Mouse (Mus musculus) myocyte (in vitro differentiated cells): ENCODE measurements around the gene Mrpl52. TPM values are rescaled to one million over a fixed set of nuclear protein-coding genes. Genes with fewer than 3 reads are reported as not detected.

Source experiments
- H3K27me3 ChIP-seq: one replicate; pipeline ENCODE4 v1.6.1; 2011; ENCODE audit not compliant: control insufficient read depth, insufficient read depth, insufficient read length
- H3K36me3 ChIP-seq: one replicate; pipeline ENCODE4 v1.6.1; 2011; ENCODE audit not compliant: control insufficient read depth, insufficient read depth
- H3K4me2 ChIP-seq: one replicate; pipeline ENCODE4 v1.6.1; 2011; ENCODE audit warnings: low read depth, control low read depth
- H3K4me3 ChIP-seq: one replicate; pipeline ENCODE4 v1.5.1; 2011; ENCODE audit warnings: mild to moderate bottlenecking, control low read depth, moderate library complexity
- H3K79me2 ChIP-seq: one replicate; pipeline ENCODE4 v1.6.1; 2011; ENCODE audit not compliant: control insufficient read depth, insufficient read depth
- H3ac ChIP-seq: one replicate; pipeline ENCODE4 v1.6.1; 2011; ENCODE audit not compliant: control insufficient read depth, insufficient read length
- CEBPB ChIP-seq: IDR thresholded peaks from 2 replicates; pipeline ENCODE4 v1.6.1; 2011; ENCODE audit warnings: mild to moderate bottlenecking, moderate library complexity; ENCODE audit not compliant: poor library complexity, insufficient read depth, severe bottlenecking
- E2F4 ChIP-seq: IDR thresholded peaks from one replicate; pipeline ENCODE4 v1.6.1; 2011; ENCODE audit warnings: mild to moderate bottlenecking, control low read depth, moderate library complexity; ENCODE audit not compliant: insufficient read depth
- MAX ChIP-seq: IDR thresholded peaks from one replicate; pipeline ENCODE4 v1.6.1; 2011; ENCODE audit warnings: low read depth, mild to moderate bottlenecking, control low read depth
- MYOD1 ChIP-seq, 3 experiments: IDR thresholded peaks; one replicate each; pipeline ENCODE4 v1.6.1; 2011; ENCODE audit warnings: control low read depth in 2 of 3, low read depth in 2 of 3, mild to moderate bottlenecking in 2 of 3, moderate library complexity in 1 of 3; ENCODE audit not compliant: insufficient read length in 2 of 3, control insufficient read depth in 1 of 3
- MYOG ChIP-seq, 3 experiments: IDR thresholded peaks; one replicate each; pipeline ENCODE4 v1.6.1; 2011; ENCODE audit warnings: control low read depth in 2 of 3, low read depth in 2 of 3, mild to moderate bottlenecking in 2 of 3; ENCODE audit not compliant: insufficient read length in 2 of 3, control insufficient read depth in 1 of 3, insufficient read depth in 1 of 3
- POLR2A ChIP-seq: IDR thresholded peaks from one replicate; pipeline ENCODE4 v1.6.1; 2011; ENCODE audit warnings: low read depth, mild to moderate bottlenecking, control low read depth, moderate library complexity; ENCODE audit not compliant: insufficient read length
- POLR2AphosphoS2 ChIP-seq: IDR thresholded peaks from one replicate; pipeline ENCODE4 v1.6.1; 2011; ENCODE audit warnings: low read depth, control low read depth; ENCODE audit not compliant: insufficient read length
- REST ChIP-seq: IDR thresholded peaks from one replicate; pipeline ENCODE4 v1.6.1; 2011; ENCODE audit warnings: mild to moderate bottlenecking, control low read depth, moderate library complexity; ENCODE audit not compliant: insufficient read depth, insufficient read length
- SRF ChIP-seq: IDR thresholded peaks from one replicate; pipeline ENCODE4 v1.6.1; 2011; ENCODE audit warnings: low read depth; ENCODE audit not compliant: control insufficient read depth, insufficient read length
- TCF12 ChIP-seq: IDR thresholded peaks from one replicate; pipeline ENCODE4 v1.6.1; 2011; ENCODE audit warnings: mild to moderate bottlenecking, control low read depth; ENCODE audit not compliant: poor library complexity, insufficient read depth, severe bottlenecking
- TCF3 ChIP-seq: IDR thresholded peaks from one replicate; pipeline ENCODE4 v1.6.1; 2011; ENCODE audit warnings: low read depth, control low read depth; ENCODE audit not compliant: insufficient read length
- USF1 ChIP-seq: IDR thresholded peaks from one replicate; pipeline ENCODE4 v1.6.1; 2011; ENCODE audit warnings: low read depth, mild to moderate bottlenecking, control low read depth, moderate library complexity
- polyA plus RNA-seq: library from polyadenylated mRNA; unstranded; fragments of >200 nt; fragmentation: generic; extraction: Trizol; gene quantifications from one replicate; pipeline ENCODE4 v1.2.1, GENCODE M21; 2012; ENCODE audit warnings: missing spikeins

Gene Mrpl52
- polyA plus RNA-seq, 1 experiment: 483 TPM

DNA sequence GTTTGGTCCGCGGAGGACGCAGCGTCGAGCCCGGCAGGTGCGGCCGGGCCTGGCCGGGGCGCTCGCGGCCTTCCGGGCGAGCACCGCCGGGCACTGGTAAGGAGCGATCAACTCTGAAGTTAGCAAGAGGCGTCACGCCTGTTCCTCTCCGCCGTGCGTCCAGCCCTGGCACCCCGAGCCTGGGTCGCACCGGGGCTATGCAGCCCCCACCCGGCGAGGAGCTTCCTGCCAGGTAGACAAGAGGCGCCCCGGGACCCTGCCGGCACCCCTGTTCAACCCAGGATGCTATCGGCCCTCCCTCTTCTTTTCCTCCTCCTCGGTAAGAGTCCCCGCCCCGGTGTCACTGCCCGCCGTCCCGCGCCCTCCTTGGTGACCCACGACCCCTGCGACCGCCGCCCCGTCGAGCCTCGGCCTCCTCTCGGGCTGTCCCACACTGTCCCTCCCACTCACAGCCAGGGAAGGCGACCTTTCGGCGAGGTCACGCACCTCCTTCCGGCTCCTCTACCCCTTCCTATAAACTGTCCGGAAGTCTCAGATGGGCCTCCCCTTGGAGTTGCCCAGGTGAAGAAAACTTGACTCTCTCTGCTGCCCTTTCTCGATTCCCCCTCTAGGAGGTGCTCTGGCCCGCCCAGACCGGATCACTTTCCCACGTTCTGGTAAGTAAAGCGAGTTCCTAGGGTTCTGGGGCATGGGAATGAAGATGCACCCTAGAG lies 37.7 kb downstream of the Mrpl52 start:
- TF ChIP-seq REST: no peak
- TF ChIP-seq POLR2A: peak; percentile 32
- no peak for TF ChIP-seq SRF
- TF ChIP-seq E2F4: no peak
- TF ChIP-seq TCF3: no peak
- TF ChIP-seq CEBPB: no peak
- Histone ChIP-seq H3K27me3 (no peaks in the 10 kb centered on the region), H3K4me2 (peak overlapping the region; percentile 71), H3K36me3 (peaks cover 15% of the 10 kb centered on the region), H3K4me3 (peak overlapping the region; percentile 33), H3ac (peak overlapping the region; percentile 30), H3K79me2 (peaks cover 6% of the 10 kb centered on the region)

GRCm38 (mm10) chr14:54471467-54471866 lies 44.8 kb downstream of the Mrpl52 start:
- Histone ChIP-seq H3ac (no peak overlapping the region), H3K79me2 (no peaks in the 10 kb centered on the region), H3K27me3 (no peaks in the 10 kb centered on the region), H3K4me3 (no peak overlapping the region), H3K36me3 (peaks cover 11% of the 10 kb centered on the region), H3K4me2 (no peak overlapping the region)
- no peak for TF ChIP-seq POLR2AphosphoS2

- Histone ChIP-seq H3K4me3 (no peak overlapping the region), H3K4me2 (no peak overlapping the region), H3ac (no peak overlapping the region), H3K79me2 (no peaks in the 10 kb centered on the region), H3K36me3 (peaks cover 3% of the 10 kb centered on the region), H3K27me3 (no peaks in the 10 kb centered on the region)
- TF ChIP-seq MAX: no peak
- peak; percentile 25 for TF ChIP-seq POLR2AphosphoS2
Observed at GRCm38 (mm10) chr14:54472671-54473070, 46.0 kb downstream of the Mrpl52 start.

DNA sequence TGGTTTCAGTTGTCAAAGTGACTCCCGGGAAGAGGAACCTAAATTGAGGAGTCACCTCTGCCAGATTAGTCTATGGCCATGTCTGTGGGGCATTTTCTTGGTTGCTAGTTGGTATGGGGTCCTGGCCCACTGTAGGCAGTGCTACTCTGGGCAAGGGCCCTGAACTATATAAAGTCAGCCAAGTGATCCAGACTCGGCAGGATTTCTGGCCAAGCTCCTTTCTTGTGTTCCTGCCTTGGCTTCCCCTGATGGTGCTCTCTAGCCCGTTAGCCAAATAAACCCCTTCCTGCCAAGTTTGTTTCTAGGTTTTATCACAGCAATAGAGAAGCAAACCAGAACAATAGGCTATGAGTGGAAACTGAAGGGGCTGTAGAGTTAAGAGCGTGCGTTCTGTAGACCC lies 48.0 kb downstream of the Mrpl52 start:
- Histone ChIP-seq H3K79me2 (no peaks in the 10 kb centered on the region), H3ac (no peak overlapping the region), H3K4me2 (no peak overlapping the region), H3K27me3 (no peaks in the 10 kb centered on the region), H3K36me3 (no peaks in the 10 kb centered on the region), H3K4me3 (no peak overlapping the region)
- no peak for TF ChIP-seq CEBPB
- TF ChIP-seq MYOG (IDR thresholded peaks at IDR 0.05; ENCODE audit: control insufficient read depth in 1 of 3, insufficient read depth in 1 of 3, insufficient read length in 2 of 3, low read depth in 2 of 3): no peak
- no peak for TF ChIP-seq MAX
- TF ChIP-seq SRF: no peak
- TF ChIP-seq TCF12: no peak
- no peak for TF ChIP-seq REST
- no peak for TF ChIP-seq USF1
- TF ChIP-seq MYOD1 (IDR thresholded peaks at IDR 0.05; ENCODE audit: control insufficient read depth in 1 of 3, insufficient read length in 2 of 3, low read depth in 2 of 3): no peak
- TF ChIP-seq POLR2AphosphoS2: no peak

DNA sequence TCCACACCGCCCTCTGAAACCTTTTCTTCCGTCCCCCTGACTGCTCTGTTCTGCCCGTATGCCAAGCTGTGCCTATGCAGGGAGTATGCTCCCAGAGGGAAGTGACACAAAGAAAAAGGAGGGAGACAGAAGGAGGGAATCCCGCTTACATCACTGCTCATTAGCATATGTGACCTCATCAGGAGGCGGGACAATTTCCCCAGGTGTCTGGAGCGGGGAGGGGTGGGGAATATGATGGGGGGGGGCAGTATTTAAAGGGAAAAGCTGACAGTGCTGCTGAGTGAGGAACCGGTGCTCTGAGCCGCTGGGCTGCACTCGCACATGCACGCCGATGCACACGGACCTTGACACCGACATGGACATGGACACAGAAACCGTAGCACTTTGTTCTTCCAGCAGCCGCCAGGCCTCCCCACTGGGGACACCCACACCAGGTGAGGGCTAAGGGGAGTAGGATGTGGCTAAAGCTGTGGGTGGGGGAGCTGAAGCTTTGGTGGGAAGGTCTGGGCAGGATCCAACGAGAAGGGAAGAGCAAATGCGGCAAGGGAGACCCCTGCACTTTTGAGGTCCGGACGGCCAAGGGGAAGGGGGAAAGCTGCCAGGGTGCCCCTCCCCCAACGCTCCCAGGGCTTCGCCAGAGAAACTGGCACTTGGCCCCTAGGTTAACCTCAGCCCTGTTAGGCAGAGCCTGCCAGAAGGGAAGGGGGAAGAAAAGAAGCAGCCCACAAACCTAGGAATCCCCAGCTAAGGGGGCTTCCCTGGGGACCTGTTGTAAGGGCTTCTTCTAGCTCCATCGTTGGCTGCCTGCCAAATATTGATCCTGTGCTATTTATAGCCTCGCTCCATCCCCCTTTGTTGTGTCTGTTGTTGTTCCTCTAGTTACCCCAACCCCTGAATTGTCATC lies 49.5 kb downstream of the Mrpl52 start, which contains the start of gene Rem2:
Gene Rem2 (plus strand): TSS at position 160 of the 904 bp plus-strand sequence.
- no peaks in the 10 kb centered on the region for H3K27me3 ChIP-seq
- H3K4me3 ChIP-seq: no peak within 1 kb of the TSS
- no peaks in the 10 kb centered on the region for H3K36me3 ChIP-seq
- no peak for TF ChIP-seq CEBPB
- TF ChIP-seq TCF3: no peak
- no peak for TF ChIP-seq USF1
- no peak for TF ChIP-seq MYOG (IDR thresholded peaks at IDR 0.05; ENCODE audit: control insufficient read depth in 1 of 3, insufficient read depth in 1 of 3, insufficient read length in 2 of 3, low read depth in 2 of 3)
- TF ChIP-seq E2F4: no peak
- no peak for TF ChIP-seq MYOD1 (IDR thresholded peaks at IDR 0.05; ENCODE audit: control insufficient read depth in 1 of 3, insufficient read length in 2 of 3, low read depth in 2 of 3)
- TF ChIP-seq SRF: no peak
- TF ChIP-seq POLR2A: no peak
- TF ChIP-seq TCF12: no peak
- TF ChIP-seq MAX: no peak
- no peak for TF ChIP-seq REST
- TF ChIP-seq POLR2AphosphoS2: no peak
- H3K79me2 ChIP-seq: no peaks in the 10 kb centered on the region
- no peak within 1 kb of the TSS for H3ac ChIP-seq
- H3K4me2 ChIP-seq: no peak within 1 kb of the TSS
